Mouse (Mus musculus): Measurements from ENCODE around the gene 2010300C02Rik. TPM values are rescaled to one million over a fixed set of nuclear protein-coding genes. Genes with fewer than 3 reads are reported as not detected.
A peak's percentile ranks its signal among the peaks of the same experiment; 100 is the strongest.
"Not testable (repeated sequence)": the region's sequence is repeated elsewhere in the genome, so short reads cannot be mapped to it uniquely, and the experiment has no call there.

2010300C02Rik gene
- total and polyA plus RNA-seq, 2 experiments from 2014 or later: 5.3 to 10.0 TPM

DNA sequence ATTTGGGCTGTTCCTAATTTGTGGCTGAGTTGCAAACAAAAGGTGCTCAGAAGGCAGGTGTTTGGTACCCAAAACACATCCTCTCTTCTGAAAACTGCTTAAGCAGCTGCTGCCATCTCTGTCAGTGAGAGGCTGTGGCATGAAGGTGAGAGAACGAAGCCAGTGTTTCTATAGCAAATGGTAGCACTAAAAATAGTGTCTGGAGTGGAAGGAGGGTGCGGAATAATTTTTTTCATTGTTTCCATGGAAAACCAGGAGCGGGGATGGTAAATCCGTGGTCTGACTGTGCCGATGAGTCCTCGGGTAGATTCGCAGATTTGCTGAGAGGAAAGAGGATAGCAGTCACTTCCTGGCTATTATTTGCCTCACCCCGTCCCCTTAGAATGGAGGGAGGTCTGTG is 6.5 kb upstream of the 2010300C02Rik start:
- H3K4me3 ChIP-seq (ENCODE audit: low read length): no peak overlapping the region
- no peak overlapping the region for H3K9ac ChIP-seq (replicated peaks; ENCODE audit: low read length)
- ATAC-seq (no peak), DNase-seq (ENCODE audit: low spot score) (peak; percentile 16)
- 68% methylated on average over 8 of the region's 8 CpGs for WGBS
- H3K4me2 ChIP-seq (ENCODE audit: low read depth, low read length): no peak overlapping the region
- H3K9me3 ChIP-seq (ENCODE audit: low read length): no peaks in the 10 kb centered on the region
- H3K27ac ChIP-seq: peak overlapping the region; percentile 9; the same call in 1 of the 2 replicates
- no peaks in the 10 kb centered on the region for H3K27me3 ChIP-seq (ENCODE audit: insufficient read depth, low read length)
- no peaks in the 10 kb centered on the region for H3K4me1 ChIP-seq (ENCODE audit: insufficient read depth, low read length)
- H3K36me3 ChIP-seq (ENCODE audit: insufficient read depth, low read length): no peaks in the 10 kb centered on the region
- no peak for TF ChIP-seq CTCF (IDR thresholded peaks at IDR 0.05; ENCODE audit: low read depth)

DNA sequence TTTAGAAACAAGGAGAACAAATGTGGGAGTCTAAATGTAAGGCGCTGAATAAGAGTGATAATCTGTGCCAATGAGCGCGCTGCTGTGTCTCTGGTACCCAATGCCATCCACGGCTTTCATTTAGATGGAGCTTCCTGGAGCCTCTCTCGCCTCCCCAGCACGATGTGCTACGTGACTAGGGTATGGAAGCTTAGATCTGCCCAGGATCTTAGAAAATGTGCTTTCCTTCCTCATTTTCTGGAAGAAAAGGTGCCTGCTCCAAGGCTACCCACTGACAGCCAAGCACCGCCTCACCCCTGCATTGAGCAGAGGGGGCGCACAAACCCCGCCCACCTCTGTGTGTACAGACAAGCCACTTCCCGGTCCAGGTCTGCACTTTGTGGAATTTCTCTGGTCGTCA is 6.0 kb upstream of the 2010300C02Rik start:
- 57% methylated on average over 12 of the region's 12 CpGs for WGBS
- no peak overlapping the region for H3K4me3 ChIP-seq (ENCODE audit: low read length)
- peak; percentile 22 for DNase-seq (ENCODE audit: low spot score)
- H3K36me3 ChIP-seq (ENCODE audit: insufficient read depth, low read length): no peaks in the 10 kb centered on the region
- H3K27me3 ChIP-seq (ENCODE audit: insufficient read depth, low read length): no peaks in the 10 kb centered on the region
- H3K9ac ChIP-seq (replicated peaks; ENCODE audit: low read length): no peak overlapping the region
- H3K4me2 ChIP-seq (ENCODE audit: low read depth, low read length): 0 out of 2 replicates have a peak overlapping the region, but pooled peaks have one; percentile 14
- H3K9me3 ChIP-seq (ENCODE audit: low read length): no peaks in the 10 kb centered on the region
- TF ChIP-seq CTCF (IDR thresholded peaks at IDR 0.05; ENCODE audit: low read depth): no peak
- peak; percentile 71 for ATAC-seq
- no peaks in the 10 kb centered on the region for H3K4me1 ChIP-seq (ENCODE audit: insufficient read depth, low read length)
- H3K27ac ChIP-seq: peak overlapping the region; percentile 28; the same call in 1 of the 2 replicates

DNA sequence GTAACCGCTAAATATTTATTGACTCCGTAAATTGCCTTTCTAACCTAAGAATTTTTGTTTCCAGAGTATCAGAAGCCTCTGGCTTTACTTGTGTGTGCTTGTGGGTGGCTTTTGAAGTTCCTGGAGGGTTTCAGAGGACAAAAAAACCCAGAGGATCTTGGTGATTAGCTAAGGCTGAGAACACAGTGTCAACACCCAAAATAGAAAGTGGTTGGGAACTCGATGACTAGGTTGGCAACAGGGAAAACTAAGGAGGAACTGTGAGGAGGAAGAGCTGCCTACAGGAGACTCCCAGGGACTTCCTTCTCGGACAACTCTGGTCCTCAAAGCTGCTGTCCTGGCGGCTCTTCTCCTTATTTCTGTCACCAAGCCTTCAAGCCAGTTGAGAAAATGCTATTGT is 1.2 kb upstream of the 2010300C02Rik start:
- no peak overlapping the region for H3K27ac ChIP-seq
- no peaks in the 10 kb centered on the region for H3K4me1 ChIP-seq (ENCODE audit: insufficient read depth, low read length)
- DNase-seq (ENCODE audit: low spot score): no peak
- no peak overlapping the region for H3K4me2 ChIP-seq (ENCODE audit: low read depth, low read length)
- ATAC-seq: no peak
- no peaks in the 10 kb centered on the region for H3K27me3 ChIP-seq (ENCODE audit: insufficient read depth, low read length)
- no peak overlapping the region for H3K9ac ChIP-seq (replicated peaks; ENCODE audit: low read length)
- no peaks in the 10 kb centered on the region for H3K36me3 ChIP-seq (ENCODE audit: insufficient read depth, low read length)
- H3K4me3 ChIP-seq (ENCODE audit: low read length): no peak overlapping the region
- 83% methylated on average over 5 of the region's 5 CpGs for WGBS
- H3K9me3 ChIP-seq (ENCODE audit: low read length): no peaks in the 10 kb centered on the region
- no peak for TF ChIP-seq CTCF (IDR thresholded peaks at IDR 0.05; ENCODE audit: low read depth)

DNA sequence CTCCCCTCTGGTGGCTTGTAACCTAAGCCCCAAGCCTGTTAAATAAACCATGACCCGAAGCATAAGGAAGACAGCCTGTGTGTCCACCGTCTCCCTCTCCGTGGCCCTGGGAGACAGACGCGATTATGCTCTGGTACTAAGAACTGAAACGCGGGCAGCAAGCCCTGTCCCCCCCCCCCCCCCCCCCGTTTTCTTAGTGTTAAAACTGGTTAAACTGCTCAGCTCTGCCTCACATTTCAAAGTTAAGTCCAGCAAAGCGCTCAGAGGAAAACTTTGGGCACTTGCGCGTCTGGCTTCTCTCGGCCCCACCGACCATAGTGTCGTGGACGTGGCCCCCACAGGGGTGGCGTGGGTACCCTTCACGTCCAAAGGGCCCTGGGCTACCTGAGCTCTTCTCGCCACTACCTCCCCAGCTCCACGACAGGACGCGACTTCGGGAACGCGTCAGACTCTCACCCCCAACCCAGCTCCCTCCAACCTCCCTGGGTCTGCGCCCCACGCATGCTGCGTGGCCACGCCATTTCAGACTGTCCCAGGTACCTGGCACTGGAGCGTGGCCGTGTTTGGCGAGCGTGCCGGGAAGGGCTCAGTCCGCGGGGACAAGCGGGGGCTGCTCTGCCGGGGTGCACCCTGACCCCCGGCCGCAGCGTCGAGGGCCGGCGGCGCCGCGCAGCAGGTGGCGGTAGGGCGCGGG is 708 bp downstream of the 2010300C02Rik start:
- Histone ChIP-seq H3K4me3 (ENCODE audit: low read length) (peak overlapping the region; percentile 65), H3K27me3 (ENCODE audit: insufficient read depth, low read length) (no peaks in the 10 kb centered on the region), H3K9ac (replicated peaks; ENCODE audit: low read length) (peak overlapping the region; percentile 68), H3K27ac (no peak overlapping the region), H3K4me1 (ENCODE audit: insufficient read depth, low read length) (no peaks in the 10 kb centered on the region), H3K4me2 (ENCODE audit: low read depth, low read length) (peak overlapping the region; percentile 90), H3K36me3 (ENCODE audit: insufficient read depth, low read length) (no peaks in the 10 kb centered on the region), H3K9me3 (ENCODE audit: low read length) (no peaks in the 10 kb centered on the region)
- no peak for DNase-seq (ENCODE audit: low spot score)
- 4% methylated on average over 38 of the region's 49 CpGs for WGBS
- TF ChIP-seq CTCF (IDR thresholded peaks at IDR 0.05; ENCODE audit: low read depth): no peak
- ATAC-seq: peak; percentile 77

DNA sequence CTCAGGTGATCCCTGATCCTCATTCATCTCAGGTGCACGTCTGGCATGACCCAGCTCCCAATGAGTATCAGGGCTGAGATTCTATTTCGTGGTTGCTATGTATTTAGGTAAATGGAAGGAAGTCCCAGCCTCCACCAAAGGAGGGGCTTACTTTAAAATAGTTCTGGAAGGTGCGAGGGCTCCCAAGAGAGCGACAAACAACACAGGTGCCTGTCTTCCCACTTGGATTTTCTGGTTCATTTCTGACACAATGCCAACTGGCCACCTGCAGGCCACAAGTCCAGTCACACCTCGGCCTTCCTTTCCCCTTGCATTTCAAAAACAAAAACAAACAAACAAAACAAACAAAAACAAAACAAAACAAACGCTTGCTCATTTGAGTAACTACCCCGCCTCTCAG is 1.4 kb downstream of the 2010300C02Rik start:
- no peak overlapping the region for H3K9ac ChIP-seq (replicated peaks; ENCODE audit: low read length)
- ATAC-seq (no peak), DNase-seq (ENCODE audit: low spot score) (no peak)
- H3K4me1 ChIP-seq (ENCODE audit: insufficient read depth, low read length): no peaks in the 10 kb centered on the region
- TF ChIP-seq CTCF (IDR thresholded peaks at IDR 0.05; ENCODE audit: low read depth): no peak; the same call in 1 of the 2 replicates
- no peaks in the 10 kb centered on the region for H3K36me3 ChIP-seq (ENCODE audit: insufficient read depth, low read length)
- H3K4me3 ChIP-seq (ENCODE audit: low read length): no peak overlapping the region
- H3K9me3 ChIP-seq (ENCODE audit: low read length): no peaks in the 10 kb centered on the region
- no peak overlapping the region for H3K27ac ChIP-seq
- H3K4me2 ChIP-seq (ENCODE audit: low read depth, low read length): no peak overlapping the region
- no peaks in the 10 kb centered on the region for H3K27me3 ChIP-seq (ENCODE audit: insufficient read depth, low read length)
- WGBS: 55% methylated on average over 7 of the region's 7 CpGs

DNA sequence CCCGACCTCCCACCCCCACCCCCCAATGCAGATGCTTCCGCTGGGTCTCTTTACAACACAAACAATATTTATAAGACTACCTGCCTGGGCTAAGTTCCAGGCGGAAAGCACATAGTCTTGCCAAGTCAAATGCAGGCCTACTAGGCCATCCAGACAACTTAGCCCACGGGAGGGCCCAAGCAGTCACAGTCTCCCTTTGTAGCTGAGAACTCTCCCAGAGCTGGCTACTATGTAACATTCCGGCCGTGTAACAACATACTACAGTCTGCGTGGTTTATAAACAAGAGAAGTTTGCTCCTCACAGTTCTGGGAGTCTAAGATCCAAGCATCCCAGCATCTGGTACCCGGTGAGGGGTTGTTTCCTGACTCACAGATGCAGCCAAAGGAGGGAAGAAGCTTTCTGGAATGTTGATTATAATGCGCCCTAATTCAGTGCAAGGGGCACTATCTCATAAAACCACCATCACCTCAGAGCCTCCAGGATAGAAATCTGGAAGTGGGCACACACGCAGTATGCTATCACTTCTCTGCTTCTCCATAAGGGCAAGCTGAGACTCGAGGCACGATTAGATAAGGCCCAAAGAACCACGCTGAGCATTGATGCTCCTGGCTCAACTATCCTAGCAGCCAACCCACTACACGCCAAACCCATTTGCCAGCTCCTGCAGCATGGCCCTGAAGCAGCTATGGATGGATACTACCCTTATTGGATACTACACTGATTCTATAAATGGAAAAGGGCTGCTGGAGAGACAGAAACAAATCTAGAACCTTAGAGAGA is 2.3 kb downstream of the 2010300C02Rik start:
- Histone ChIP-seq H3K36me3 (ENCODE audit: insufficient read depth, low read length) (no peaks in the 10 kb centered on the region), H3K9me3 (ENCODE audit: low read length) (no peaks in the 10 kb centered on the region), H3K9ac (replicated peaks; ENCODE audit: low read length) (no peak overlapping the region), H3K4me3 (ENCODE audit: low read length) (no peak overlapping the region), H3K4me1 (ENCODE audit: insufficient read depth, low read length) (no peaks in the 10 kb centered on the region), H3K27me3 (ENCODE audit: insufficient read depth, low read length) (no peaks in the 10 kb centered on the region), H3K27ac (no peak overlapping the region), H3K4me2 (ENCODE audit: low read depth, low read length) (no peak overlapping the region)
- TF ChIP-seq CTCF (IDR thresholded peaks at IDR 0.05; ENCODE audit: low read depth): no peak
- ATAC-seq (no peak), DNase-seq (ENCODE audit: low spot score) (no peak)
- 78% methylated on average over 14 of the region's 14 CpGs for WGBS

DNA sequence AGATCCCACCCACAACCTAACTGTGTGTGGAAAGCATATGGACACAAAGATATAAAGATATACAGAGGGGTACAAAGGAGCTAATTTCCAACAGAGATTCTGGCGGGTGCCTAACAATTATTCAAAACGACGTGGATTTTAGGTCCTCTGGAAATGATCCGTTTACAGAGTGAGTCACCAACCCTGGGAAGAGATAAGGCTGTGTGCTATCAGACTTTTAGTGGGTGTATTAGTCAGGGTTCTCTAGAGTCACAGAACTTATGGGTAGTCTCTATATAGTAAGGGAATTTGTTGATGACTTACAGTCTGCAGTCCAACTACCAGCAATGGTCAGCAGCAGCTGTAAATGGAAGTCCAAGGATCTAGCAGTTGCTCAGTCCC is 7.5 kb downstream of the 2010300C02Rik start:
- H3K9ac ChIP-seq (replicated peaks; ENCODE audit: low read length); H3K27me3 ChIP-seq (ENCODE audit: insufficient read depth, low read length); DNase-seq (ENCODE audit: low spot score); H3K4me2 ChIP-seq (ENCODE audit: low read depth, low read length); ATAC-seq; H3K4me3 ChIP-seq (ENCODE audit: low read length); H3K9me3 ChIP-seq (ENCODE audit: low read length); H3K27ac ChIP-seq; H3K36me3 ChIP-seq (ENCODE audit: insufficient read depth, low read length); H3K4me1 ChIP-seq (ENCODE audit: insufficient read depth, low read length): not testable (repeated sequence)
- WGBS: 88% methylated on average over 4 of the region's 4 CpGs

Data from hindbrain, postnatal 0 days (tissue).